In the genomic region with DNA sequence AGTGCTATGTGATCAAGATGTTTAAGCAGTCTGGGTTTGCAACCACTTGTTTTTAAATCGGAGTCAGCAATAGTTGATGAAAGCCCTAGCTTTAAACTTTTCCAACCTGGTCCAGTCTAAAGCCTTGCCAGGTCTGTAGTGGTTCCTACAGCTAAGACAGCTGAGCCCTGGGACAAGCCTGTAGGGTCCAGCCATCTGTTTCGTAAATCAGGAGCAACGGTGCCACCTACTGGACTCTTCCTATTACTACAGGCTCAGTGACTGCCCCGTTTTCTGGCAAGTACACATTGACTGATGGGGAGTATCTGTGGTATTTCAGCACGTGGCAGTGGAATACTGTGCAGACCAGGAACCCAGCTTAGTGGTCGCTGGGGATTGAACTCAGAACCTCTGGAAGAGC, we compare ENCODE assay signal across 8 mouse cellular contexts. TPM values are rescaled to one million over a fixed set of nuclear protein-coding genes. Genes with fewer than 3 reads are reported as not detected.
DNase-seq lines count a peak whose midpoint lies in the region; ATAC-seq and TF ChIP-seq lines count a peak whose summit lies in the region.

No protein-coding gene starts in this region.

- H3K9me3 ChIP-seq in limb, embryonic 10.5 days (replicated peaks): no peaks in the 10 kb centered on the region
- no peaks in the 10 kb centered on the region for H3K9me3 ChIP-seq in midbrain, embryonic 13.5 days

- H3K4me2 ChIP-seq in midbrain, embryonic 13.5 days (replicated peaks): no peak overlapping the region

- peak; percentile 79 to 94 for DNase-seq in adrenal gland, adult (ENCODE audit: inconsistent age in 2 of 2, low spot score in 1 of 2)
- no peak for DNase-seq in adrenal gland, postnatal 4 days (ENCODE audit: low spot score in 2 of 2)
- peak; percentile 85 for DNase-seq in embryo, embryonic 9.5 days (ENCODE audit: extremely low spot score)
- peak; percentile 84 for DNase-seq in kidney, adult 11 months
- DNase-seq in limb, embryonic 10.5 days (ENCODE audit: low spot score): peak; percentile 80
- peak; percentile 47 to 53 for DNase-seq in spleen, adult 2 months (ENCODE audit: low read depth in 1 of 2, low spot score in 2 of 2)

- TF ChIP-seq CTCF in spleen, adult 2 months (IDR thresholded peaks at IDR 0.05; ENCODE audit: extremely low read depth, insufficient read depth, insufficient read length, insufficient replicate concordance): peak; percentile 35; the same call in 1 of the 2 replicates

- no peak for TF ChIP-seq POLR2A in spleen, adult 2 months (IDR thresholded peaks at IDR 0.05; ENCODE audit: low read depth, low read length)

- no peak overlapping the region for H3K9ac ChIP-seq in midbrain, embryonic 13.5 days (replicated peaks)

- no peak overlapping the region for H3K4me3 ChIP-seq in limb, embryonic 10.5 days
- H3K4me3 ChIP-seq in midbrain, embryonic 13.5 days (replicated peaks): no peak overlapping the region
- no peak overlapping the region for H3K4me3 ChIP-seq in spleen, adult 2 months (ENCODE audit: extremely low read depth, insufficient read depth, insufficient read length)

- ATAC-seq in granulocyte monocyte progenitor cell, adult 5-6 weeks (replicated peaks; ENCODE audit: poor library complexity, severe bottlenecking): peak; percentile 93
- ATAC-seq in midbrain, embryonic 13.5 days: peak; percentile 81

- 5% methylated on average over 6 of the region's 6 CpGs for WGBS in limb, embryonic 10.5 days
- 6% methylated on average over 6 of the region's 6 CpGs for WGBS in midbrain, embryonic 13.5 days
- WGBS in spleen, adult 2 months: 24% methylated on average over 6 of the region's 6 CpGs

- H3K27ac ChIP-seq in limb, embryonic 10.5 days: peak overlapping the region; percentile 47
- H3K27ac ChIP-seq in midbrain, embryonic 13.5 days: no peak overlapping the region
- no peak overlapping the region for H3K27ac ChIP-seq in spleen, adult 2 months (ENCODE audit: insufficient read depth, low read length)

- no peaks in the 10 kb centered on the region for H3K36me3 ChIP-seq in limb, embryonic 10.5 days
- no peaks in the 10 kb centered on the region for H3K36me3 ChIP-seq in midbrain, embryonic 13.5 days
- H3K36me3 ChIP-seq in spleen, adult 2 months (ENCODE audit: control insufficient read depth, insufficient read depth, low read length): no peaks in the 10 kb centered on the region

- no peaks in the 10 kb centered on the region for H3K27me3 ChIP-seq in limb, embryonic 10.5 days (ENCODE audit: low read depth, poor library complexity, severe bottlenecking)
- H3K27me3 ChIP-seq in midbrain, embryonic 13.5 days: no peaks in the 10 kb centered on the region
- H3K27me3 ChIP-seq in spleen, adult 2 months (ENCODE audit: control insufficient read depth, insufficient read depth, low read length): no peaks in the 10 kb centered on the region

- peaks cover 53% of the 10 kb centered on the region for H3K4me1 ChIP-seq in limb, embryonic 10.5 days
- peaks cover 32% of the 10 kb centered on the region for H3K4me1 ChIP-seq in midbrain, embryonic 13.5 days (replicated peaks)
- H3K4me1 ChIP-seq in spleen, adult 2 months (ENCODE audit: control insufficient read depth, insufficient read depth, insufficient read length): no peaks in the 10 kb centered on the region; the same call in 1 of the 2 replicates

RNA-seq across cellular contexts. Expression of a gene that starts 47.5 kb away (rescaled TPM):
- total RNA-seq in adrenal gland, postnatal 4 days (2021): 10 to 100 TPM; 30.5 to 34.6 TPM
- total RNA-seq in granulocyte monocyte progenitor cell, adult 5-6 weeks (2014; fragmentation: Nextera tagmentation): 20.9 and 22.8 TPM in 2 replicates
- 7.2 and 9.0 TPM in 2 replicates for total RNA-seq in granulocyte monocyte progenitor cell, adult 5-6 weeks (2017)
- polyA plus RNA-seq in limb, embryonic 10.5 days (2016; fragmentation: Nextera tagmentation; extraction: Ambion mirVana): 53.8 and 58.5 TPM in 2 replicates
- polyA plus RNA-seq in midbrain, embryonic 13.5 days (2015; fragmentation: Nextera tagmentation; extraction: Ambion mirVana): 27.7 and 28.6 TPM in 2 replicates
- polyA plus RNA-seq in spleen, adult 2 months (2012; rRNA removed): 18.6 and 22.1 TPM in 2 replicates

RNA-seq across cellular contexts. Expression of a gene that starts 48.7 kb away (rescaled TPM):
- 100 to 1,000 TPM in 1 of 2 experiments, 10 to 100 TPM in 1; 95.3 to 110 TPM for total RNA-seq in adrenal gland, postnatal 4 days (2021)
- total RNA-seq in granulocyte monocyte progenitor cell, adult 5-6 weeks (2014; fragmentation: Nextera tagmentation): 86.7 and 93.2 TPM in 2 replicates
- total RNA-seq in granulocyte monocyte progenitor cell, adult 5-6 weeks (2017): 75.8 and 79.7 TPM in 2 replicates
- polyA plus RNA-seq in limb, embryonic 10.5 days (2016; fragmentation: Nextera tagmentation; extraction: Ambion mirVana): 159 and 168 TPM in 2 replicates
- 331 and 333 TPM in 2 replicates for polyA plus RNA-seq in midbrain, embryonic 13.5 days (2015; fragmentation: Nextera tagmentation; extraction: Ambion mirVana)
- polyA plus RNA-seq in spleen, adult 2 months (2012; rRNA removed): 55.7 and 60.5 TPM in 2 replicates

RNA-seq across cellular contexts. Expression of a gene that starts 57.3 kb away (rescaled TPM):
- total RNA-seq in adrenal gland, postnatal 4 days (2021): 10 to 100 TPM; 60.5 to 70.3 TPM
- 10.9 and 13.9 TPM in 2 replicates for total RNA-seq in granulocyte monocyte progenitor cell, adult 5-6 weeks (2014; fragmentation: Nextera tagmentation)
- 12.2 and 13.6 TPM in 2 replicates for total RNA-seq in granulocyte monocyte progenitor cell, adult 5-6 weeks (2017)
- polyA plus RNA-seq in limb, embryonic 10.5 days (2016; fragmentation: Nextera tagmentation; extraction: Ambion mirVana): 13.0 and 15.2 TPM in 2 replicates
- polyA plus RNA-seq in midbrain, embryonic 13.5 days (2015; fragmentation: Nextera tagmentation; extraction: Ambion mirVana): 27.7 and 33.0 TPM in 2 replicates
- polyA plus RNA-seq in spleen, adult 2 months (2012; rRNA removed): 47.1 and 58.4 TPM in 2 replicates

Comparison
In these comparisons a context has a peak if more than half of its experiments do, and no peak if none do; other contexts are left out.
1. DNase-seq: peak in adrenal gland, adult (2 of 2), embryo, embryonic 9.5 days (single experiment), kidney, adult 11 months (single experiment), limb, embryonic 10.5 days (single experiment) and spleen, adult 2 months (2 of 2); none in adrenal gland, postnatal 4 days (0 of 2).